Mouse (Mus musculus) heart, adult 11 months (tissue): ENCODE results near the gene Lrmda.

Experiments used
- DNase-seq: peaks from one replicate; pipeline ENCODE4 v3.0.0; 2022

The Lrmda gene

DNA sequence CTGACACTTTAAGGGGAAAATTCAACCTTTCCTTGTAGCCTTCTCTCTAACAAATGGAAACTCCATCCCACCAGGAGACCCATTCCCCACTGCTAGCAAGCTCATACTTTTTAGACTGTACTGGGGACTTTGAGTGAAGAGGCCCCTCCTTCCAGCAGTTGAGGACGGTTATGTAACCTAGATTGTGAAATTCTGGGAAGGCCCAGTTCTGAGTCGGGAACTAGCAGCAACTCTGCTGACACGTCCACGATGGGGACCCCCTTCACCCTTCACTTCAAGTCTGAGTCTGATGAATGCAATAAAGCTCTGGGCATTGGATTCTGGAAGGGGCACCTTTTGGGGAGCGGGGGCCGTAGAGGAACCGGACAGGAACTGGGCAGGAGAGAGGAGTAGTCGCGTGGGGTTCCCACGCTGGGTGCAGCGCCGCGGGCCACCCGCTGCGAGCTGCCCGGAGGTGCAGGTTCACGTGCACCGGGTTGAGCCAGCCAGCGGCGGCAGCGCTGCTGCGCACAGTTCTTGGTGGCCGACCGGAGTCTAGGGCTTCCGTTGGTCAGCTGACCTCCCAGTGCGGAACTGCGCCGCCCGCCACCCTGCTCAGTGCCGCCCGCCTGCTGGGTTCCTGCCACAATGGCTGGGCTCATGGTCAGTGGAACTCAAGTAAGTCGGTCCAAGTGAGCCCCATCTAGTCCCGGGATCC lies at the start of gene Lrmda:
Gene Lrmda, plus strand, starts transcription at position 461 of the 697 bp plus-strand sequence.
- DNase-seq: peak; percentile 99

GRCm38 (mm10) chr14:21981462-21981861 lies 38.0 kb upstream of the Lrmda start:
- peak; percentile 96 for DNase-seq

DNA sequence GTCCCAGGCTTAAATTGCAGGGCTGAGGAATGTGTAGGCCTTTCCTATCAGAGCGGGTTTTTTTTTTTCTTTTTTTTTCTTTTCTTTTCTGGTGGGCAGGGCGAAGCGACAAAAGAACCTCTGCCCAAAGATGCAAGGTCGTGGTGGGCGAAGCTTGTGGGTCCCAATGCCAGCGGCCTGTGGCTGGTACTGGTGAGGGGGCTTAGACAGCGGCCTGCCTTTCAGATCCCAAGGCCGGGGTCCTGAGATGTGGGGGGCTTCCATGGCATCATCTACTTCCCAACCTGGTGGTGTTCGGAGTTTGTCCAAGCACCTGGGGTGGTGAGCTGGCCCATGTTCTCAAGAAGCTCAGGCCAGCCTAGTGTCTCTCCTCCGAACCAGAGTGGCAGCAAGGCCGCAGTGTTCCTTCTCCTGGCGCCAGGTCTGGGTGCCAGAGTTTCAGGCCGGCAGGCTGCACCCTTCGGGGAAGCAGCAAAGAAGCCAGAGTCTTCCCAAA lies 37.4 kb upstream of the Lrmda start:
- DNase-seq: peak; percentile 92

GRCm38 (mm10) chr14:21982592-21983310 lies 36.8 kb upstream of the Lrmda start:
- DNase-seq: peak; percentile 95

- DNase-seq: peak; percentile 78
These were observed 36.1 kb upstream of the Lrmda start for GRCm38 (mm10) chr14:21983311-21983949.

DNA sequence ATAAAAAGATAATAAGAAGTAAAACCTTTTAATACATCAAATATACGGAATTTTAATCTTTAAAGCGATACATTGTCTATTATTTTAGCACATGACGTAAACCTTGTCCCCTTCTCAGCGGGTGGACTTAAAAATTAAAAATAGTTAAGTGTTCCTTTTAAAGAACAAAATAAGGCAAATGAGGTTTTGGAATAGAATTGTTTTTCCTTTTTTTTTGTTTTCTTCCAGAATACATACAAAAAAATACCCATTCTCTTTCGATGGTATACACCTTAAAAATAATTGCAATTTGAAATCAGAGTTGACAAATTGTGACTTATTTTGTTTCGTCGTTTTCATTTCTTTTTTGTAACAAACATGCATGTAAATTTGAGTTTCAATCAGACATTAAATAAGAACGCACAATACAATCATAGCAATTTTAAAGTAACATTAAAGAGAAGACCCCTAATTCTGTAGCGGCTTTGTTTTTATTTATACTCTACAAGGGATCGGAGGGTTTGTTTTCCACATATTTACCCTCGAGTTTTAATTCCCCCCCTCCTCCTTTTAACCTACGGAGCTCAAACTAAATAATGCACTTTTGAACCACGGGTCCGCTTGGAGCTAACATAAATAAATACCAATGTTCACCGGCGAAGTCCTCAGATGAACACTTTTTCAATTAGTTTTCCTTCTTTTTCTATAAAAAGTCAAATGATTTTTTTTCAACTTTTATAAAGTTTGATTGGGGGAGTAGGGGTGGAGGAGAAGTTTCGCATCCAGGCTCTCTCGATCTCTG lies 35.4 kb upstream of the Lrmda start:
- DNase-seq: no peak

DNA sequence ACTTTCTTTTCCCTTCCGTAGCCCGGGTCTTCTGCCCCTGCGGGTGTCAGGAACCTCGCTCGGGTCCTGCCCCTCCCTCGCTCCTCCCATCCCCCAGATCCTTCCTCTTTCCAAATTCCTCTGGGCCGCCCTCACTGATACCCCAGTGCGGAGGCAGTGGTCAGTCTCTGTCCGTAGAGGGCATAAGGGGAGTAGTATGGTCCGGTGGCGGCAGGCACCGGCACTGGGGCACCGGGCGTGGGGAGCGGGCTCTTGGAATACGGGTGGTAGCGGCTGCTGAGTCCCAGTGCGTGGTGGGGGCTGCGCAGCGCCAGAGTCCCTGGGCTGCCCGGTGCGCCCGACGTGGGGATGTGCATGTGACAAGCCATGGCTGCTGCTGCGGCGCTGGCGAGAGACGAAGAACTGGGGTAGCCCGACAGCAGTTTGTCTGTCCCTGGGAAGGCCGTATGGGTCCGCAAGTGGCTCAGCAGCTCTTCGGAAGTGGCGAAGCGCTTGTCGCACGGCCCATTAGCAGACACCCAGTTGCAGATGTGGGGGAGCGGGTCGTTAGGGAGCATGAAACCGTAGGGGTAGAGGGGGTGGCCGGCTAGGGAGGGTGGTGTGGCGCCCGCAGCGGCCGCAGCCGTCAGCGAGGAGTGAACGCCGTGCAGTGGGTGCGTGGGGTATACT lies 34.6 kb upstream of the Lrmda start:
- peak; percentile 96 for DNase-seq

DNA sequence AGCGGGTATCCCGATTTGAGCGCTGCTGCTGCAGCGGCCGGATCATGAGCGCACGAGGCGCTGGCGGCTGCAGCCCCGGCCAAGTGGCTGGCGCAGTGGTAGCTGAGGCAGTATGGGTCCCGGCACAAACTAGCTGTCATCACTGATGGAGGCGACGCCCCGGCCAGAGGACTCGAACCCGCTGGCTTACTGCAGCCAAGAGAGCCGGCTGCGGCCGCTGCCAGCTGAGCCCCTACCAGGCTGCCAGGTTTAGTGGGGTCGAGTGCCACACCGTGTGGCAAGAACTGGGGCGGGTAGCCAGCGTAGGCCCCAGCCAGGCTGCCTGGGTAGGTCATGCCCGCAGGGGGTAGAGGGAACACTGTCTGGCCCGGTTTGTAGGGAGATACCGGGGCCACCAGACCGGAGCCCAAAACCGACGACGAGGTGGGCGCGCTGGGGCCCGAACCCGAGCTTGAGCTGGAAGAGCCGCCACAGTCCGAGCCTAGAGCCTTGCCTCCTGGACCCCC lies 34.0 kb upstream of the Lrmda start:
- peak; percentile 94 for DNase-seq

DNA sequence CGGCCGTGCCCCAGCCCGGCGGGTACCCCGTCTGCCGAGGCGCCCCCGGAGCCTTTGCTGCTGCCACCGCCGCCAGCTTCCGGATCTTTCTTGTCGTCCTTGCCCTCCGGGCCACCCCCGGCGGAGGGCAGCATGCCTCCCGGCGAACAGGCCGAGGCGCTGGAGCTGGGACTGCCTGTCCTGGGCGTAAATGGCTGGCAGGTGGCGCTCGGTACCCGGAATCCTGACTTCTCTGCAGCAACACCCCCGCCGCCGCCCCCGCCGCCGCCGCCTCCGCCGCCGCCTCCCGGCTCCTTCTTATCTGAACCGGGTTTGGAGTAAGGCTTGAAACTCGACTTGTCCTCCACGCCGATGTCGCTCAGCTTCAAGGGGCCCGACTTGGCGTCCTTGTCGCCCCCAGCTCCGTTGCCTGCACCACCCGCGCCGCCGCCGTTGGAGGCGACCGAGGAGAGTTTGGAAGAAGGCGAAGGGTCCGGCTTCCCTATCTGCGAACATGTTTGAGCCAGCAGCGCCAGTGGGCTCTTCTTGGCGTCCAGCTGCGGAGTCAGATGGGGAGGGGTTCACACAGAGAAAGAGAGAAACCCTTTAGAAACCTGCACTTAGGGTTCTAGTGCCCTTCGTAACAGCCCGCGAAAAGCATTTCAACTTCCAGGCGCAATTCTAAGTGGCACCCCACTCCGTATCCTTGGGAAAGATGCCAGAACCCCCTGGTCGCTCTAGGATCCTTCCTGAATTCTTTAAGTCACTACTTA lies 33.4 kb upstream of the Lrmda start:
- peak; percentile 99 for DNase-seq

- peak; percentile 96 for DNase-seq
These were observed 32.5 kb upstream of the Lrmda start for GRCm38 (mm10) chr14:21986733-21987659.

- DNase-seq: peak; percentile 100
These were observed 31.6 kb upstream of the Lrmda start for GRCm38 (mm10) chr14:21987660-21988576.

DNA sequence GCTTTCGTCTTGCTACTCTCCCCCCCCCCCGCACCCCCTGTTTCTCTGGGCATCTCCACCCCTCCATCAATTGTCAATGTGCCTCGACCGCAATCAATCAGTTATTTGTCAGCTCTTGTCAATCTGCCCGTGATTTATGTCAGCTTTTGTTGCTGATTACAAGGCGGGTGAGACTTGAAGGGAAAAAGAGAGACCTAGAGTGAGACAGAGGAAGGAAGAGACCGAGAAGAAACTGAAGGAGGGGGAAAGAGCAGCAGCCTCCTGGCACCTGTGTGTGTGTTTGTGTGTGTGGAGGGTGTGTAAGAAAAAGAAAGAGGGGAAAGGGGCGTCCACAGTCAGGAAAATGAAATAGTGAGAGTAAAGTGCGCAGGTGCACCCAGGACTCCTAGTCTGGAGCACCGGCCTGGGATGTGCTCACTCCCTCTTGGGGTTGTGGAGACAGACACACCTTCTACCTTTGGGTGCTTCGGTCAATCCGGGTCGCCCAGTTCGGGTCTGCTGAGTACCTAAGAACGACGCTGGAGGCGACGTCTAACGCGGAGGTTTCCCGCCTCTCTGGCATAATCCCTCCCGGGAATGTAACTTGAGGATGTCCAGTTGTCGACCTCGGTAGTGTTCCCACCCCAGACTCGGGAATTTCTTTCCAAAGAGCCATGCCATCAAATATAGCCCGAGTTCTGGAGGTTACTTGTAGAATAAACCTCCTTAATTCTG lies 30.8 kb upstream of the Lrmda start:
- DNase-seq: peak; percentile 96

GRCm38 (mm10) chr14:21989291-21989913 lies 30.1 kb upstream of the Lrmda start, which contains the start of gene Zfp503:
Gene Zfp503 (minus strand): TSS chr14:21989601.
- peak; percentile 96 for DNase-seq

DNA sequence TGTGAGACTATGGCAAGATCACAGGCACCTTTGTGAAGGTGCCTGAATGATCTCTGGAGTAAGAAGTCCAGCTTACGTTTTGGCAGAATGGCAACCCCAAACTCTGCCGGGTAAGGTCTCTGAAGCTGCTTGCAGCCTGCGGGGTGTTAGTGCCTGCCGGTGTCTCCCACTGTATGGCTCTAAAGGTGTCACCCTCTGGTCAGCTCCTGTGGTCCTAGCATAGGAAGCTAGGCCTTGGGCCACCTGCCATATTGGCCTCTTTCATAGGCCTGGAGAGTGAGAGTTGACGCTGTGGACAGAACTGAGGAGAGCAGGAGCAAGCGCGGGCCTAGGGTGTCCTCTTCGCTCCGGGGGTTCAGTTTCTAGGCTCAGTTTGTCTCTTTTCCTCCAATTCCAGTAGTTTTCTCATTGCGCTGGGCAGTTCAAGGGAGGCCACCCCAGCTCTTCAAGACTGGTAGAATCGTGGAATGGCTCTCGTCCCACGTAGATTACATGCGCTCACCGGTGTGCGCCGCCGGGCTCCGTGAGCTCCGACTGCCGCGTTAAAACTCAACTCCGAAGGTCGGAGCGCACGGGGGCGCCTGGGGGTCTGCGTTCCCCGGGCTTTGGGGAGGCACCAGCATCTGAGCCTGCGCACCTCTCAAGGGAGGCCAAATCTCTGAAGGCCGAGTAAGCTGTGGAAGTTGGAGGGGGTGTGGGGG lies 29.0 kb upstream of the Lrmda start:
- DNase-seq: peak; percentile 92

DNA sequence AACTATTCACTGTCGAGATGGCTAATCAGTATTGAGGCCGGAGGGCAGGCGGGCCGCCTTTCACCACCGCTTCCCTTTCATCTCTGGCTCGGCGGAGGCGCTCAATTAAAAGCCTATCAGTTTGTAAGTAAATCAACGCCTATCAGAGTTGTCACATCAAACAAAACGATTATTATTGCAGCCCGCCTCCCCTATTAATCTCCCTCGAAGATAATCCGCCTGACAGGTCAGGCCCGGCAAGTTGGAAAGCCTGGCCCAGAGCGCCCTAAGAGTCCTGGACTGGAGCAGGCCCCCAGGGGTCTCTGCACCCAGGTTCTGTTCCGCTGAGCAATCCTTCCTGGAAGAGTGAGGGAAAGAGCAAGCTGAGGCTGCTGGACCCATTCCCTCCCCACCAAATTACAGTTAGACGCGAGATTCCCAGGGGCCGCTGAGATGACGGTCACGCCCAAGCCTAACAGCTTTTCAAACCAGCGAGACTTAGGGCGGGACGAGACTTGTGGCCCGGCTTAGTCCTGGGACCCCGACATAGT lies 28.2 kb upstream of the Lrmda start:
- peak; percentile 91 for DNase-seq

DNA sequence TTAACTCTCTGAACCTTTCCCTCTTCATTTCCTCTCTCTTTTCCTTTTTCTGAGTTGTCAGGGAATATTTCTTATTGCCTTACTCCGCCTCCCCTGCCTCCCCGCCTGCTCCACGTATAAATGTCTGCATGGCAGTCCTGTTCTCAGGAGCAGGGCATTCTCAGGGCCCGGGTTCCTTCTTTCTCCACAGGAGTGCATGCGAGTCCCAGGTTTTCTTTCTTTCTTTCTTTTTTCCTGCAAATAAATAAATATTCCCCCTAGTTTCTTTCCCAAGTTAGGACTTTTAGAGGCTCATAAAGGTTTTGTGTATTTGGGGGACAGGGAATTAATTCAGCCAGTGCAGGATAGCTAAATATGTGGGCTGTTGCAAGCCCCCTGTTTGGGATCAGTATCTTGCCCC lies 27.7 kb upstream of the Lrmda start:
- peak; percentile 31 for DNase-seq
